Mouse (Mus musculus) forebrain, embryonic 12.5 days (tissue): ENCODE results near the gene Fam83d. TPM values are rescaled to one million over a fixed set of nuclear protein-coding genes. Genes with fewer than 3 reads are reported as not detected.

ENCODE experiments used
- ATAC-seq: fragments of 200-750 bp; cut with Nextera tagmentation; 2 replicates; pipeline ENCODE4 v1.8.0; 2017; ENCODE audit warnings: moderate TSS enrichment; ENCODE audit not compliant: low FRiP score
- H3K27ac ChIP-seq: fragments of 300-500 bp; sonication (generic); 2 replicates; pipeline ENCODE4 v1.5.1; 2016; ENCODE audit warnings: mild to moderate bottlenecking
- H3K27me3 ChIP-seq: fragments of 300-500 bp; sonication (generic); 2 replicates; pipeline ENCODE4 v1.6.1; 2016; ENCODE audit warnings: mild to moderate bottlenecking
- H3K36me3 ChIP-seq: fragments of 300-500 bp; sonication (generic); replicated peaks from 2 replicates; pipeline ENCODE4 v1.6.1; 2016; ENCODE audit warnings: mild to moderate bottlenecking
- H3K4me1 ChIP-seq: fragments of 300-500 bp; sonication (generic); 2 replicates; pipeline ENCODE4 v1.6.1; 2016
- H3K4me2 ChIP-seq: fragments of 300-500 bp; sonication (generic); 2 replicates; pipeline ENCODE4 v1.6.1; 2016; ENCODE audit warnings: mild to moderate bottlenecking, moderate library complexity
- H3K4me3 ChIP-seq: fragments of 300-500 bp; sonication (generic); replicated peaks from 2 replicates; pipeline ENCODE4 v1.5.1; 2016; ENCODE audit warnings: mild to moderate bottlenecking
- H3K9ac ChIP-seq: fragments of 300-500 bp; sonication (generic); 2 replicates; pipeline ENCODE4 v1.6.1; 2016; ENCODE audit warnings: mild to moderate bottlenecking
- H3K9me3 ChIP-seq: fragments of 300-500 bp; sonication (generic); 2 replicates; pipeline ENCODE4 v1.6.1; 2016
- WGBS: fragments of 180-500 bp; shearing (Covaris S2); methylation state at CpG from one replicate; pipeline ENCODE4 v1.1.7; 2016; 5-methylcytosine and 5-hydroxymethylcytosine counted together
- polyA plus RNA-seq: library from polyadenylated mRNA; unstranded; fragments of >200 nt; fragmentation: Nextera tagmentation; extraction: Ambion mirVana; gene quantifications from 2 replicates; pipeline ENCODE4 v1.2.1, GENCODE M21; 2016

Gene Fam83d
- polyA plus RNA-seq, result 50.9 and 51.0 TPM in 2 replicates

DNA sequence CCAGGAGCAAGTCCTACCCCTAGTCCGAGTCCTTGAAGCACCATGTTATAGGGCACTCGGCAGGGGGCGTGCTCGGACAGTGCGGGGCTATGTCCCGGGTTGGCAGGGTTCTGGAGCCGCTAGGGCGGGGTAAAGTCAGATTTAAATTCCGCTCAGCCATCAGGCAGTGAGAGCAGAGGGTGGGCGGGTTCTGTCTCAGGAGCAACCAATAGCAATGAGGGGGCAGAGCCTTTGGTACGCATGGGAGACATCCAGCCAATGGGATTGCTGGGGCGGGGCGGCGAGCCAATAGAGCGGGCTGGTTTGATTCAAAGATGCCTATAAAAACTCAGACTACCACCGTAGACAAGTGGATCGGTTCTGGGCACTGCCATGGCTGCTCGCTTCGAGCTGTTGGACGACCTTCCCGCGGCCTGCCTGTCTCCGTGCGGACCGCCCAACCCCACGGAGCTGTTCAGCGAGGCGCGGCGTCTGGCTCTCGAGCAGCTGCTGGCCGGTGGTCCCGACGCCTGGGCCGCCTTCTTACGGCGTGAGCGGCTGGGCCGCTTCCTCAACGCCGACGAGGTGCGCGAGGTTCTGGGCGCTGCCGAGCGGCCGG is at the start of gene Fam83d:
Gene Fam83d, plus strand, starts transcription at position 352 of the 598 bp plus-strand sequence.
- ATAC-seq, result peak; percentile 98
- H3K9me3 ChIP-seq, result no peaks in the 10 kb centered on the region
- H3K4me1 ChIP-seq, result peaks cover 47% of the 10 kb centered on the region
- WGBS, result 0% methylated on average over 47 of the region's 48 CpGs
- peak within 1 kb of the TSS; percentile 71 for H3K4me3 ChIP-seq
- H3K27ac ChIP-seq, result peak within 1 kb of the TSS; percentile 68
- no peaks in the 10 kb centered on the region for H3K27me3 ChIP-seq
- 0 out of 2 replicates have a peak, but pooled peaks cover 2% of the 10 kb centered on the region for H3K36me3 ChIP-seq
- peak within 1 kb of the TSS; percentile 78 for H3K4me2 ChIP-seq
- H3K9ac ChIP-seq, result peak within 1 kb of the TSS; percentile 65

DNA sequence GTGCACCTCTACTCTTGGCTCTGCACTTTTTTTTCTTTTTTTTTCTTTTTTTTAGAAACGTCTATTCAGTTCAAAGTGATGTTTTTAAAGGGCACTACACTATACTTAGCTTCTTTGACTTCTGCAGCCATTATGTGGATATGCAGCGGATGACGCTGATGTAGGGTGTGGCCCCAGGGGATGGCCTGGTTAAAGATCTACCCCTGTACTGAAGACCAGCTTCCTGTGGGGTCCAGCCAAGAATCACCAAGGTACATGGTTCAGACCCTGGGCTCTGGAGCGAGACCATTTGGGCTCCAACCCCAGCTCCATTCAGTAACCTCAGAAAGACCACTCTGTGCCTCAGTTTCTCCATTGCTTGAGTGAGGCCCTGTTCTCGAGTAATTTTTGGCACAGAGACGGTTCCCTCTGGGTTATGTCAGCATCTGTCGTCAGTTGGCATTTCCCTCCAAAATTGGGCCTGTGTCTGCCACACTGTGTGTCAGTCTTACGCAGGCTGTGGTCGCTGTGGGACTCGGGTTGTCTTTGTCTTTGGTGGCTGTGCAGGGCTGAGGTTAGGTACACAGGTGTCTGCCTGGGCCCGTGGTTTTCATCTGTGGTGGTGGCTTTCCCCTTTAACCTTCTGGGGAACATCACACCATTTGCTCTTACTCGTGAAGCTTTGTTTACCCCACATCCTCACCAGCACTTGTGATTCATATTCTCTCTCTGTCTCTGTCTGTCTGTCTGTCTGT is 48.9 kb upstream of the Fam83d start:
- ATAC-seq, result no peak
- H3K4me3 ChIP-seq, result no peak overlapping the region
- WGBS, result 90% methylated on average over 12 of the region's 12 CpGs
- H3K36me3 ChIP-seq, result no peaks in the 10 kb centered on the region
- no peak overlapping the region for H3K27ac ChIP-seq
- H3K4me2 ChIP-seq, result no peak overlapping the region
- H3K27me3 ChIP-seq, result no peaks in the 10 kb centered on the region
- no peaks in the 10 kb centered on the region for H3K9me3 ChIP-seq
- peaks cover 15% of the 10 kb centered on the region for H3K4me1 ChIP-seq
- no peak overlapping the region for H3K9ac ChIP-seq

DNA sequence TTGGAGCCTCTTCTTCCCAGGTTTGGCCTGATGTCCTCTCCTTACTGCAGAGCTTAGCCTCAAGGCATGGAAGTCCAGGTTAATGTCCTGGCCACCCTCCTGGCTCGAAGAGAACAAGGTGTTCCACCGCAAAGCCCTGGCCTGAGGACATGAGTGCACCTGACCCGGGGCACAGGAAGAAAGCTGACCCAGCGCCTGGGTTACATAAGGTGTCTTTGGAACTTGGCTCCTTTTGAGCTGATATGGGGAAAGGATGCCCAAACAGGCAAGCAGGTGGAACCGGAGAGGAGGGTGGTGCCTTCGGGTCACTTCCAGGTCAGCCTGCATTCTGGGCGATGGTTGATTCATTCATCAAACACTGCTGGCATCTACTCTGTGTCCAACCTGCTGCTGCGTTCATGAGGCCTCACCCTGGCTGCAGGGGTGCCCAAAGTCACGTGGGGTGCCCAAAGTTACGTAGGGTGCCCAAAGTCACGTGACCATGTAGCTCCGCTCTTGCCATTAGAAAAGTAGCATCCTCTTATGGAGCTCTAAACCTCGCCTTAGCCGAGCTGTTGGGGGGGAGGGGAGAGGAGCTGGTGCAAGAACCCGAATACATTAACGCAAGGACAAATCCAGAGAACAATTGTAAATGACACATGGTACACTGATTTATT is 47.0 kb upstream of the Fam83d start:
- no peak overlapping the region for H3K4me2 ChIP-seq
- no peaks in the 10 kb centered on the region for H3K9me3 ChIP-seq
- no peak overlapping the region for H3K4me3 ChIP-seq
- no peak for ATAC-seq
- no peak overlapping the region for H3K27ac ChIP-seq
- 74% methylated on average over 16 of the region's 16 CpGs for WGBS
- H3K36me3 ChIP-seq, result no peaks in the 10 kb centered on the region
- H3K9ac ChIP-seq, result no peak overlapping the region
- peaks cover 15% of the 10 kb centered on the region for H3K4me1 ChIP-seq
- H3K27me3 ChIP-seq, result no peaks in the 10 kb centered on the region

DNA sequence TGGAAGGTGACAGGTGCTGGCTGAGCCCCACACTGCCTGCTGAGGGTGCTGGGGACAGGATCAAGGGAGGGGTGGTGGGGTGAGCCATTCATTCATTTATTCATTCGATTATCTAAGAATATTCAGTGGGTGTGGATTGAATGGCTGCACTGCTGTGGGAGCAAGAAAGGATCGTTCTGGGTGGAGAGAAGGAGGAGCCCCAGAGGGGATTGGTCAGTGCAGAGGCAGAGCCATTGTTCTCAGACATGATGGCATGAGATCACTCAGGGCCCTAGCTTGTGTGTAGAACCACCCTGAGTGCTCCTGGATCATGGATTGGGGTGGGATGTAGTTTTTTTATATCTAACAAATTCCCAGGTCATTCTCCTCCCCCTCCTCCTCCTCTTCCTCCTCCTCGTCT is 46.4 kb upstream of the Fam83d start:
- WGBS, result 46% methylated on average over 3 of the region's 3 CpGs
- Histone ChIP-seq H3K36me3 (no peaks in the 10 kb centered on the region), H3K27ac (no peak overlapping the region), H3K4me2 (no peak overlapping the region), H3K4me3 (no peak overlapping the region), H3K9me3 (no peaks in the 10 kb centered on the region), H3K9ac (no peak overlapping the region), H3K4me1 (peaks cover 9% of the 10 kb centered on the region), H3K27me3 (no peaks in the 10 kb centered on the region)
- ATAC-seq, result no peak

DNA sequence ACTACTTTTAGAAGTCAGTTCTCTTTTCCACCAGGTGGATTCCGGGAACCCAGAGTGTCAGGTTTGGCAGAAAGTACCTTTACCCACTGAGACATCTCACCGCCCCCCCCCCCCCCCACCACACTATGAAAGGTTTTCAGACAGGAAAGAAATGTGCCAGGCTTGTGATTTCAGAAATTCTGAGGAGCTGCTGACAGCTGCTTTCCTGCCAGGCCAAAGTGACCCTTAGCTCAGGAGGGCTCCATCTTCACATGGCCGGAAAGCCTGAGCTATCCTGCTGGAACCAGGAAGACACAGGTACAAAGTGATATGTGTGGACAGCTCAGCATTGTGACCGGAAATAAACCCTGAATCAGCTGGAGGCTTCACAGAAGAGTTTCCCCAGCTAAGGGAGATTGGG is 45.8 kb upstream of the Fam83d start:
- H3K27ac ChIP-seq, result no peak overlapping the region
- no peak overlapping the region for H3K4me3 ChIP-seq
- H3K9ac ChIP-seq, result no peak overlapping the region
- H3K27me3 ChIP-seq, result no peaks in the 10 kb centered on the region
- 87% methylated on average over 4 of the region's 4 CpGs for WGBS
- H3K9me3 ChIP-seq, result no peaks in the 10 kb centered on the region
- peaks cover 9% of the 10 kb centered on the region for H3K4me1 ChIP-seq
- no peak overlapping the region for H3K4me2 ChIP-seq
- H3K36me3 ChIP-seq, result no peaks in the 10 kb centered on the region
- no peak for ATAC-seq

DNA sequence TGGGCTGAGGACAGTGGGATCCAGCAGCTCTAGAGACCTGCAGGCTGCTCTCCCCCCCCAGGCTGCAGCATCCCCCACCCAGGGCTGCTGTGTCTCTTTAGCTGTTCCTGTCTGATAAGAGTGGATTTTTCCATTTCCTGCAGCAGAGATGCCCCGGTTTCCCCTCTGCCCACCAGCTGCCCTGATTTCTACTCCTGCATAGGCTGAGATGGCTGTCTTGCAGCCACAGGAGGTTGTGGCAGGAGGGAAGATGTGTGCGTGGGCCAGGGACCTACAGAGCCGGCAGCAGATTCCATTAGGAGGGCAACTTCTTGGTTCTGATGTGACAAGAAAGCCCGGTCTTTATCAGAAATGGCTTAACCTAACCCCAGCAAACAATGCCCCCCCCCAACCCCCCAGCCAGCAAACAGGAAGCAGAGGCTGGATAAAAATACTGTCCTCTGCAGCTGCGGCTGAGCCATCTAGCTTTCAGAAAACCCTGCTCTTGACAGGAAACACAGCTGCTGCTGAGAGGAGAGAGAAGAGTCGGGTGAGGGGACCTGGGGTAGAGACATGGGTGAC is 44.8 kb upstream of the Fam83d start:
- no peaks in the 10 kb centered on the region for H3K36me3 ChIP-seq
- peaks cover 9% of the 10 kb centered on the region for H3K4me1 ChIP-seq
- H3K9me3 ChIP-seq, result no peaks in the 10 kb centered on the region
- H3K4me3 ChIP-seq, result no peak overlapping the region
- 64% methylated on average over 6 of the region's 6 CpGs for WGBS
- no peak overlapping the region for H3K27ac ChIP-seq
- H3K9ac ChIP-seq, result 0 out of 2 replicates have a peak overlapping the region, but pooled peaks have one; percentile 17
- H3K4me2 ChIP-seq, result no peak overlapping the region
- ATAC-seq, result no peak
- H3K27me3 ChIP-seq, result no peaks in the 10 kb centered on the region

DNA sequence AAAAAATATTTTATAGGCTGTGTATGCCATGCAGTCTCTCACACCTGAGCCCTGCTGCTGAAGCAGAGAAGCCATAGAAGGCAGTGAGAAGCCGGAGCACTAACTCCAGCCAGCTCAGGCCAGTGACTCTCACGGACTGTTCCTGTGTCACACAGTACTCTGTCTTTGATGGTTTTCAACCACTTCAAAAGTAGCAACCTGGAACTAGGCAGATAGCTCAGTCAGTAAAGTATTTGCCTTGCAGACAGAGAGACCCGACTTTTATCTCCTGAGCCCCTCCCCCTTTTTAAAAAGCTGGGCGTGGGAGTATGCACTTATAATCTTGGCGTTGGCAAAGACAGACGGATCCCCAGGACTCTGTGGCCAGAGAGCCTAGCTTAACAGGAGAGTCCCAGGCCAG is 44.1 kb upstream of the Fam83d start:
- Histone ChIP-seq H3K4me2 (no peak overlapping the region), H3K9me3 (no peaks in the 10 kb centered on the region), H3K4me3 (no peak overlapping the region), H3K9ac (no peak overlapping the region), H3K4me1 (peaks cover 9% of the 10 kb centered on the region), H3K27ac (no peak overlapping the region), H3K36me3 (no peaks in the 10 kb centered on the region), H3K27me3 (no peaks in the 10 kb centered on the region)
- 57% methylated on average over 6 of the region's 6 CpGs for WGBS
- no peak for ATAC-seq

DNA sequence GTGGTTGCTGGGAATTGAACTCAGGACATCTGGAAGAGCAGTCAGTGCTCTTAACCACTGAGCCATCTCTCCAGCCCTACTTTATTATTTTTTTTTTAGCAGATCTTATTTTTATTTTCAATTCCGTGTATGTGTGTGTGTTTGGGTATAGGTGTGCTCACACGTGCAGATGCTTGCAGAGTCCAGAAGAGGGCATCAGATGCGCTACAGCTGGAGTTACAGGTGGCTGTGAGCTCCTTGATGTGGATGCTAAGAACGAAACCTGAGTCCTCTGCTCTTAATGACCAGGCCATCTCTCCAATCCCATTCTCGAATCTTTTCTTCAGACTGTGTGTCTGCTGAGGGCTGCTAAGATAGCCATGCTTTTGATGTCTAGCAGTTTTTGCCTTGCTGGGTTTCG is 41.6 kb upstream of the Fam83d start:
- WGBS, result 68% methylated on average over 6 of the region's 6 CpGs
- no peaks in the 10 kb centered on the region for H3K36me3 ChIP-seq
- H3K27ac ChIP-seq, result no peak overlapping the region
- no peaks in the 10 kb centered on the region for H3K9me3 ChIP-seq
- no peak overlapping the region for H3K4me3 ChIP-seq
- no peak overlapping the region for H3K9ac ChIP-seq
- no peaks in the 10 kb centered on the region for H3K27me3 ChIP-seq
- peaks cover 6% of the 10 kb centered on the region for H3K4me1 ChIP-seq
- no peak for ATAC-seq
- H3K4me2 ChIP-seq, result no peak overlapping the region

DNA sequence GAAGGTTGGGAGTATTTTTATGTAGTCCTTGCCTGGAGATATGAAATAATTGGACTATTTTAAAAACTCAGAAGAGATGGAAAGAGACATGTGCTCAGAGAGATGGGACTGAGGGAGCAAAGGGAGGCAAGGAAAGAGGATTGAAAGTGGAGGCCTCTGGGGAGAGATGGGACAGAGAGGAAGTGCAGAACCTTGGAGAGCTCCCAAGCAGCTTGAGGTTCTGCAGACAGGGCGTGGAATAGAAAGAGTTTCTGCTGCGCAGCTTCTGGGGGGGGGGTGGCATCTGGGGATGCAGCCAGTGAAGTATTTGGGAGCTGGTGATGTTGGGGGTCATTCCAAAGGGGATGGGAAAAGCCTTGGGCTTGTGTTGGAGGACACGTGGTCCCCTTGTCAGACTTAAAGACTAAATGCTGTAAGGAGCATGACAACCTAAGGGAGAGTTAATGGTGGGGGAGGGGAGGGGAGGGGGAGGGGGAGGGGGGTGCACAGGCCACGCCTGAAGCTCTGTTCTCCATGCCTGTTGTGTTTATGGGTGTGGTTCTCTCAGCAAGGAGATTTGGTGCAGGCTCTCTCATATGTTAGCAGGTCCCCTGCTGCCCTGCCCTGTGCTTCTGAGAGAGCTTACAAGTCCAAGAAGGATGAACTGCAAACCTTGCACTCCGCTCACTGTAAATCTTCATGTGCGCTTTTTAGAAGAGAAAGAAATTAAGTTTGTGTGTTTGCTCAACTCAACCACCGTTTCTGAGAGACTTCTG is 39.7 kb upstream of the Fam83d start:
- WGBS, result 53% methylated on average over 7 of the region's 7 CpGs
- Histone ChIP-seq H3K36me3 (no peaks in the 10 kb centered on the region), H3K4me3 (no peak overlapping the region), H3K27me3 (no peaks in the 10 kb centered on the region), H3K9me3 (no peaks in the 10 kb centered on the region), H3K4me2 (no peak overlapping the region), H3K9ac (no peak overlapping the region), H3K4me1 (no peaks in the 10 kb centered on the region), H3K27ac (no peak overlapping the region)
- ATAC-seq, result no peak

DNA sequence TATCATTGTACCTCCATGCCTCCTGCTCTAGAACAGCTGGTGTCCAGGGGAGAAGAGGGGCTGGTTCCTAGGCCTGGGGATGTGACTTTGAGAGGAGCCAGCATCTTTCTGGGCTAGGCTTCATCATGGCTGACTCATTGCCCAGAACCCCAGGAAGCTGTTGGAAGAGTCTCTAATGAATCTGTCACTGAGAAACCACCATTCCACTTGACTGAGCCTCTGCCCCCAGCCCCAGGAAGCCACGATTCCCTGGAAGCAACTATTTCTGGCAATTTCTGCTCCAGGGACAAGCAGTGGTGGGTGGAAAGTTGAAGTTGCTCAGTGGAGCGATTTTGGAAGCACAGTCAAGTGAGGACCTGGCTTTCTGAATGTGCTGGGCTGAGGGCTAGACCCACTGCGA is 37.0 kb upstream of the Fam83d start:
- Histone ChIP-seq H3K9ac (no peak overlapping the region), H3K4me1 (no peaks in the 10 kb centered on the region), H3K27ac (no peak overlapping the region), H3K4me2 (no peak overlapping the region), H3K4me3 (no peak overlapping the region), H3K9me3 (no peaks in the 10 kb centered on the region), H3K27me3 (no peaks in the 10 kb centered on the region), H3K36me3 (no peaks in the 10 kb centered on the region)
- ATAC-seq, result no peak
- 66% methylated on average over 3 of the region's 3 CpGs for WGBS

DNA sequence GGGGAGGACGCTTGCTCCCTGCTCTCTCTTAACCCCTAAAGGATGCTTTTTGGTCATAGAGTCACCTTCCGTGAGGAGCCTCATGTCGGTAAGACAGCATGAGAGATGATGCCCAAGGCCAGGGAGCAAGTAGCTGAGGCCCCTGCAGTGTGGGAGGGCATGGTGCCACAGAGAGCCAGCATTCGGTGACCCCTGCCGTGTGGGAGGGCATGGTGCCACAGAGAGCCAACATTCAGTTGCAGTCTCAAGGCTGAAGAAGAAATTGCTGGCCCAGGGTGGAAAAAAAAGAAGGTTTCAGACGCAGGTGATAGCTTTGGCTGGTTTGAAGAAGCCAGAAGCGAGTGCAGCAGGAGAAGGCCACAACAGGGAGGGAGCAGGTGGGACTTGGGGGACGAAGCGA is 35.4 kb upstream of the Fam83d start:
- no peaks in the 10 kb centered on the region for H3K4me1 ChIP-seq
- H3K4me2 ChIP-seq, result no peak overlapping the region
- H3K9me3 ChIP-seq, result no peaks in the 10 kb centered on the region
- H3K9ac ChIP-seq, result no peak overlapping the region
- 86% methylated on average over 9 of the region's 9 CpGs for WGBS
- no peaks in the 10 kb centered on the region for H3K36me3 ChIP-seq
- H3K27me3 ChIP-seq, result no peaks in the 10 kb centered on the region
- H3K27ac ChIP-seq, result no peak overlapping the region
- no peak overlapping the region for H3K4me3 ChIP-seq
- no peak for ATAC-seq

DNA sequence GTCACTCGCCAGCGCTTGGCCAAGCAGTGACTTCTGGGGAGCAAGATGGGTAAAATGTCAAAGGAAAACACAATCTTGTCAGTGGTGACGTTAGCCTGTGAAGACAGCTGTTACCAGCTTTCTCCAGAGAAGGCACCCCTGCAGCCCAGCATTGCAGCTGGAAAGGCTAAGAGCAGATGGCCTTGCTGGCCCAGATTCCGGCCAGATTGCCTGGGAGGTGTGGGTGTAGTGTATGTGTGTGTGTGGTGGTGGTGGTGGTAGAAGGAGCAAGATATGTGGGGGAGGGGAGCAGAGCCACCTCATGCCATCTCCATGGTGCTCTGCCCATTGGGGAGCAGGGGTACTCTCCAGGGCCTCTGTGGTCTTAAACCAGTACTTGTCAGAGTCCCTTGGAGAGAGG is 34.8 kb upstream of the Fam83d start:
- Histone ChIP-seq H3K36me3 (no peaks in the 10 kb centered on the region), H3K27ac (no peak overlapping the region), H3K4me1 (no peaks in the 10 kb centered on the region), H3K4me3 (no peak overlapping the region), H3K4me2 (no peak overlapping the region), H3K9me3 (no peaks in the 10 kb centered on the region), H3K9ac (no peak overlapping the region), H3K27me3 (no peaks in the 10 kb centered on the region)
- no peak for ATAC-seq
- WGBS, result 82% methylated on average over 4 of the region's 4 CpGs
